17 mouse cellular contexts compared by ENCODE assay signal in genomic region chr5:36923826-36924700, GRCm38 (mm10). TPM values are rescaled to one million over a fixed set of nuclear protein-coding genes. Genes with fewer than 3 reads are reported as not detected.
DNase-seq lines count a peak whose midpoint lies in the region; ATAC-seq and TF ChIP-seq lines count a peak whose summit lies in the region.
"Had no signal": no experiment of that assay in that cellular context is flagged by ENCODE, and none has a peak within 500 bp of the region (broad histone marks: within the 10 kb centered on the region; RNA-seq: fewer than 3 reads in every experiment).

No protein-coding gene starts in this region.

- no peak overlapping the region for H3K27ac ChIP-seq in kidney, adult 2 months (ENCODE audit: insufficient read depth, low read depth, low read length)
- H3K27ac ChIP-seq: hindbrain, embryonic 13.5 days; limb, embryonic 12.5 days had no signal

- TF ChIP-seq CTCF in kidney, adult 2 months (conservative IDR thresholded peaks at IDR 0.05; ENCODE audit: insufficient read depth, insufficient read length, low read depth, low read length): no peak

- peak; percentile 63 to 70 for DNase-seq in cerebellum, postnatal 10 days
- DNase-seq in left cerebral cortex, postnatal 14 days (ENCODE audit: low spot score in 2 of 2): peak; percentile 65 to 81
- no peak for DNase-seq in left cerebral cortex, adult 8-10 months (ENCODE audit: low spot score in 2 of 2)
- peak; percentile 97 for DNase-seq in heart, adult 11 months
- DNase-seq in heart, postnatal 10 days: peak; percentile 59 to 67
- no peak for DNase-seq in kidney, postnatal 10 days
- no peak for DNase-seq in kidney, adult 2 months
- DNase-seq: cerebellum, adult 11 months; kidney, postnatal 25 days; lung, adult 2 months; spleen, adult 18-20 months; thymus, adult 2 months had no signal

- TF ChIP-seq POLR2A in kidney, adult 2 months (IDR thresholded peaks at IDR 0.05; ENCODE audit: low read depth, low read length): no peak

- H3K36me3 ChIP-seq in kidney, adult 2 months (ENCODE audit: control insufficient read depth, insufficient read depth, low read length): no peaks in the 10 kb centered on the region
- H3K36me3 ChIP-seq: G1E; limb, embryonic 12.5 days had no signal

- ATAC-seq in cerebellum, adult (ENCODE audit: insufficient number of reproducible peaks, low FRiP score, low TSS enrichment): no peak; the same call in 1 of the 2 replicates

- intact Hi-C loops in left cerebral cortex, postnatal 14 days (cut with DNase I): loop anchor here (5.0 kb wide), 1 partner anchor 87 kb away; no protein-coding TSS in a partner anchor
- intact Hi-C loops in heart, postnatal 10 days (cut with DNase I): no loop called here

- no peaks in the 10 kb centered on the region for H3K4me1 ChIP-seq in kidney, adult 2 months (ENCODE audit: control insufficient read depth, insufficient read depth, low read length)

- WGBS in kidney, adult 2 months: 33% methylated on average over 11 of the region's 11 CpGs

- no peaks in the 10 kb centered on the region for H3K27me3 ChIP-seq in kidney, adult 2 months (replicated peaks; ENCODE audit: control insufficient read depth, insufficient read depth, low read length)
- H3K27me3 ChIP-seq: hindbrain, embryonic 13.5 days had no signal

- H3K4me3 ChIP-seq in kidney, adult 2 months (ENCODE audit: insufficient read depth, low read depth, low read length): no peak overlapping the region
- H3K4me3 ChIP-seq: hindbrain, embryonic 13.5 days; limb, embryonic 12.5 days had no signal

RNA-seq across cellular contexts. Expression of gene Ppp2r2c, which starts 55.8 kb away (rescaled TPM):
- 100 to 1,000 TPM; 455 to 479 TPM for total RNA-seq in left cerebral cortex, postnatal 14 days (2021)
- total RNA-seq in left cerebral cortex, adult 8-10 months (2022): 100 to 1,000 TPM; 388 to 449 (median 430) TPM
- total RNA-seq in heart, postnatal 10 days (2021): under 1 TPM; 0.19 to 0.25 TPM
- 0.34 and 0.58 TPM in 2 replicates for polyA plus RNA-seq in kidney, adult 2 months (2012; rRNA removed)
- total RNA-seq: megakaryocyte-erythroid progenitor cell, adult 5-6 weeks had no signal
- polyA plus RNA-seq: G1E had no signal

Comparison
In these comparisons a context has a peak if more than half of its experiments do, and no peak if none do; other contexts are left out.
1. DNase-seq: peak in cerebellum, postnatal 10 days (2 of 2), left cerebral cortex, postnatal 14 days (2 of 2), heart, adult 11 months (single experiment) and heart, postnatal 10 days (2 of 2); none in left cerebral cortex, adult 8-10 months (0 of 2), kidney, postnatal 10 days (single experiment) and kidney, adult 2 months (single experiment).
2. RNA of gene Ppp2r2c, which starts 55.8 kb away (total RNA-seq): 455 to 479 TPM in left cerebral cortex, postnatal 14 days and 388 to 449 TPM in left cerebral cortex, adult 8-10 months; 0.19 to 0.25 TPM in heart, postnatal 10 days; every median in the first group is over 100 times any median in the second.